Mouse (Mus musculus): ENCODE measurements at regions not wholly inside any gene's neighbourhood (a gene's known extent, or its start where the extent isn't known, plus 50 kb on each side); places are given as distances from the start of the nearest gene placed in this dataset.

GRCm38 (mm10) chr13:85863745-85864144 lies 183.0 kb downstream of the Cox7c start:
- TF ChIP-seq CTCF (conservative IDR thresholded peaks at IDR 0.05; ENCODE audit: insufficient read depth, insufficient read length, low read depth, low read length) (no peak), POLR2A (IDR thresholded peaks at IDR 0.05; ENCODE audit: low read depth, low read length) (no peak)

All from kidney, adult 2 months (tissue).